Mouse (Mus musculus) c-Kit-positive CD71-positive TER-119-positive erythroid progenitor cells, embryonic 14.5 days (primary cell): Measurements from ENCODE around the gene Card10.
A peak's percentile ranks its signal among the peaks of the same experiment; 100 is the strongest.

Experiments
- DNase-seq: peaks from one replicate; pipeline ENCODE4 v3.0.0-alpha.2; 2013; ENCODE audit warnings: low spot score

Card10 gene

GRCm38 (mm10) chr15:78834233-78835005, 31.6 kb upstream of the Card10 start:
- DNase-seq: no peak

GRCm38 (mm10) chr15:78833582-78833981, 30.7 kb upstream of the Card10 start:
- peak; percentile 45 for DNase-seq

- DNase-seq: no peak
Measured at GRCm38 (mm10) chr15:78832701-78833123, 29.9 kb upstream of the Card10 start.

- no peak for DNase-seq
Measured at GRCm38 (mm10) chr15:78831720-78832657, 29.1 kb upstream of the Card10 start.

- DNase-seq: no peak
Measured at GRCm38 (mm10) chr15:78830742-78831719, 28.2 kb upstream of the Card10 start.

GRCm38 (mm10) chr15:78829636-78830035, 26.8 kb upstream of the Card10 start:
- DNase-seq: no peak

GRCm38 (mm10) chr15:78828315-78828714, 25.5 kb upstream of the Card10 start:
- DNase-seq: no peak

GRCm38 (mm10) chr15:78826213-78827204, 23.7 kb upstream of the Card10 start:
- peak; percentile 59 for DNase-seq

- DNase-seq: no peak
Measured at GRCm38 (mm10) chr15:78816074-78816391, 13.2 kb upstream of the Card10 start.

- no peak for DNase-seq
Measured at GRCm38 (mm10) chr15:78815314-78816073, 12.7 kb upstream of the Card10 start.

GRCm38 (mm10) chr15:78813603-78814002, 10.8 kb upstream of the Card10 start:
- DNase-seq: no peak

GRCm38 (mm10) chr15:78810146-78810545, 7.3 kb upstream of the Card10 start:
- DNase-seq: no peak

- no peak for DNase-seq
Measured at GRCm38 (mm10) chr15:78809739-78810138, 6.9 kb upstream of the Card10 start.

GRCm38 (mm10) chr15:78808980-78809379, 6.1 kb upstream of the Card10 start:
- no peak for DNase-seq

GRCm38 (mm10) chr15:78807141-78807540, 4.3 kb upstream of the Card10 start:
- no peak for DNase-seq

GRCm38 (mm10) chr15:78806614-78807013, 3.8 kb upstream of the Card10 start:
- no peak for DNase-seq

- no peak for DNase-seq
Measured at GRCm38 (mm10) chr15:78805351-78805750, 2.5 kb upstream of the Card10 start.

- DNase-seq: no peak
Measured at GRCm38 (mm10) chr15:78804326-78804725, 1.5 kb upstream of the Card10 start.

- no peak for DNase-seq
Measured at GRCm38 (mm10) chr15:78803499-78803900, 658 bp upstream of the Card10 start.
